Mouse (Mus musculus) telencephalon, adult 2 months (tissue): ENCODE measurements around the gene Fndc8.
"Not testable (repeated sequence)": the region's sequence is repeated elsewhere in the genome, so short reads cannot be mapped to it uniquely, and the experiment has no call there.

Experiments used
- DNase-seq: peaks from one replicate; pipeline ENCODE4 v3.0.0-alpha.2; 2011; ENCODE audit warnings: low read depth, low spot score

Fndc8 gene

GRCm38 (mm10) chr11:82910679-82911389 is 18.9 kb downstream of the Fndc8 start:
- DNase-seq = no peak

GRCm38 (mm10) chr11:82914711-82915352 is 22.9 kb downstream of the Fndc8 start:
- DNase-seq = peak; percentile 19

- no peak for DNase-seq
These were observed 28.8 kb downstream of the Fndc8 start for GRCm38 (mm10) chr11:82920768-82921167.

- DNase-seq = no peak
These were observed 29.8 kb downstream of the Fndc8 start for GRCm38 (mm10) chr11:82921691-82922090.

GRCm38 (mm10) chr11:82923910-82924309 is 32.0 kb downstream of the Fndc8 start:
- DNase-seq = not testable (repeated sequence)

GRCm38 (mm10) chr11:82928897-82929632 is 37.1 kb downstream of the Fndc8 start:
- DNase-seq = no peak

- no peak for DNase-seq
These were observed 37.7 kb downstream of the Fndc8 start for GRCm38 (mm10) chr11:82929633-82929950.

GRCm38 (mm10) chr11:82930391-82930955 is 38.5 kb downstream of the Fndc8 start:
- not testable (repeated sequence) for DNase-seq

GRCm38 (mm10) chr11:82931161-82931560 is 39.2 kb downstream of the Fndc8 start:
- not testable (repeated sequence) for DNase-seq

GRCm38 (mm10) chr11:82931671-82932450 is 39.9 kb downstream of the Fndc8 start:
- DNase-seq = not testable (repeated sequence)

GRCm38 (mm10) chr11:82933186-82933585 is 41.3 kb downstream of the Fndc8 start:
- DNase-seq = no peak

- DNase-seq = no peak
These were observed 51.4 kb downstream of the Fndc8 start for GRCm38 (mm10) chr11:82943336-82943735.

GRCm38 (mm10) chr11:82945636-82946035 is 53.7 kb downstream of the Fndc8 start:
- DNase-seq = no peak

- DNase-seq = no peak
These were observed 55.5 kb downstream of the Fndc8 start for GRCm38 (mm10) chr11:82947457-82947856.

GRCm38 (mm10) chr11:82949036-82949435 is 57.1 kb downstream of the Fndc8 start:
- DNase-seq = no peak
